Mouse (Mus musculus): ENCODE data around the gene Mul1. TPM values are rescaled to one million over a fixed set of nuclear protein-coding genes. Genes with fewer than 3 reads are reported as not detected.

The Mul1 gene
- polyA plus RNA-seq, 2 experiments: 4.3 to 7.7 TPM

DNA sequence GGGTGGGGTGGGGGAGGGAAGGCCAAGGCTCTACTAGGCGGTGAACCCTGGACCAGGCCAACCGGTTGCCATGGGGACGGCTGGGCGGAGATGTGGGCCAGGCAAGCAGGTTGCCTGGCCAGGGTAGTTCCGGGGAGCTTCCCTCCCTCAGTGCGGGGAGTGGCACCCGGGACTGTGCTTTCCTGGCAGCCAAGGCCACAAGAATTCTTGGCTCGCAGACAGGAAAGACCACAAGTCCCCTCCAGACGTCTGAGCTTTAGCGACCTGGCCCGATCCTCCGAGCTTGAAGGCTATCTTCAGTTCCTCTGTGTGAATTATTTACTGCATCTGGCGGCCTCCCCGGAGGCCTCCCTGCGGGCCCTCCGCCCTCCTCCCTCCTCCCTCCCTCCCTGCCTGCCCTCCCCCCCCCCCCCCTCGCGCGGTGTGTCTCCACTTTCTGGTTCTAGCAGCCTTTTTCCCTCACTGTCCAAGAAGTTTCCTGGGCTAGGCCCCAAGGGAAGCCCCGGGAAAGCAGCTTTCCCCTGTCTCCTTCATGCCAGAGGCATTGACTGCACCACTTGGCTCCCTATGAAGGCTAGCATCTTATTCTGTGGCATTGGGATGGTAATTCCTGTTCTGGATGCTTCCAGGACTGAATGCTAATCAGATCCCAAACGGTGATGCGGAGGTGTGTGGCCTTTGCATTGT is 30.3 kb downstream of the Mul1 start:
- TF ChIP-seq CTCF (IDR thresholded peaks at IDR 0.05; ENCODE audit: low read depth): no peak
- TF ChIP-seq EP300 (IDR thresholded peaks at IDR 0.05; ENCODE audit: low read depth): no peak
- H3K4me1 ChIP-seq (replicated peaks; ENCODE audit: control insufficient read depth in 2 of 2, insufficient read depth in 2 of 2, low read length in 1 of 2): peaks cover 0 to 20% of the 10 kb centered on the region in 2 experiments; a peak in 2 of 4 replicates
- no peaks in the 10 kb centered on the region for H3K36me3 ChIP-seq (replicated peaks; ENCODE audit: control insufficient read depth, insufficient read depth, low read depth)
- H3K9ac ChIP-seq (replicated peaks): no peak overlapping the region
- peak overlapping the region; percentile 9; the same call in 1 of the 2 replicates for H3K4me2 ChIP-seq (ENCODE audit: low read depth)
- no peaks in the 10 kb centered on the region for H3K9me3 ChIP-seq (ENCODE audit: control insufficient read depth, low read length)
- H3K27ac ChIP-seq: no peak overlapping the region
- peak; percentile 56; the same call in 1 of the 2 replicates for ATAC-seq (ENCODE audit: insufficient read depth)
- no peak for DNase-seq (ENCODE audit: low read depth in 3 of 3, low spot score in 3 of 3)
- H3K27me3 ChIP-seq (ENCODE audit: control insufficient read depth, insufficient read depth, low read length): peaks cover 16% of the 10 kb centered on the region
- 2% methylated on average over 19 of the region's 22 CpGs for WGBS (ENCODE audit: insufficient replicate concordance)
- H3K4me3 ChIP-seq (ENCODE audit: insufficient read depth in 1 of 2, low read depth in 2 of 2, low read length in 2 of 2): no peak overlapping the region

DNA sequence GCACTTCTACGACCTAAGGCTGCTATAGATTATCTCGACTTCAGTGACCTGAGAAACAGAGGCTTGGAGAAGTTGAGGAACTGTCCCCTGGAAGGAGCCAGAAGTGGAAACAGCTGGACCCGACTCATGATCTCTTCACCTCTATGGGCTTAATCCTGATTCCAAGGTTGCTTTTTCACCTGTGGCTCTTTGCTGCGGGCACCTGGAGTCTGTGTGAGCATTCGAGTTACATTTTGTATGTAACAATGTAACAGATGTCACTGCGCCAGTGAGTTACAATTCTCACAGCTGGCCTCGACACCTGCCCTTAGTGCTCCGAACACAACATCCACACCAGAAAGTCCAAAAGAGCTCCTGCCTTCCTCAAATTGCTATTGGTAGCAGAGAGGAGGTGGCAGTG is 31.0 kb downstream of the Mul1 start:
- DNase-seq (ENCODE audit: low read depth in 3 of 3, low spot score in 3 of 3): no peak

DNA sequence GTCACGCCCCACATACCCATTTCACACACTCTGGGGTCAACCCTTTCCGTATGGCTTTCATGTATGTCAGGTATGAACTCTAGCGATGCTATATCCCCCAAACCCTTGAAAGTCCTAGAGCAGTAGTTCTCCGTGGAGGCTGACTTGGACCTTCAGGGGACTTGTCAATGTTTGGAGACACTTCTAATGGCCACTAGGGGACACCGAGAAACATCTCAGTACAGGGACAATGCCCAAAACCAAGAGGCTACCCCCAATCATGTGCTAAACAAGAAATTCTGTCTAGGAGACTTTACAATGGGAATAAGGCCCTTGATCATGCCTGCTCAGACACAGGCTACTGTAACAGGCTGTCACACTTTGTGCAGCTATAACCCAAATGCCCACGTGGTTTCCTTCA is 32.2 kb downstream of the Mul1 start:
- no peak for DNase-seq (ENCODE audit: low read depth in 3 of 3, low spot score in 3 of 3)
- TF ChIP-seq CTCF (IDR thresholded peaks at IDR 0.05; ENCODE audit: low read depth): no peak
- no peak for TF ChIP-seq EP300 (IDR thresholded peaks at IDR 0.05; ENCODE audit: low read depth)
- peaks cover 16% of the 10 kb centered on the region for H3K27me3 ChIP-seq (ENCODE audit: control insufficient read depth, insufficient read depth, low read length)

More for the DNA sequence above, 31.0 kb downstream of the Mul1 start:
- Histone ChIP-seq H3K4me1 (replicated peaks; ENCODE audit: control insufficient read depth in 2 of 2, insufficient read depth in 2 of 2, low read length in 1 of 2) (peaks cover 0 to 20% of the 10 kb centered on the region in 2 experiments; a peak in 2 of 4 replicates), H3K27ac (no peak overlapping the region), H3K4me2 (ENCODE audit: low read depth) (no peak overlapping the region), H3K36me3 (replicated peaks; ENCODE audit: control insufficient read depth, insufficient read depth, low read depth) (no peaks in the 10 kb centered on the region), H3K4me3 (ENCODE audit: insufficient read depth in 1 of 2, low read depth in 2 of 2, low read length in 2 of 2) (no peak overlapping the region), H3K9me3 (ENCODE audit: control insufficient read depth, low read length) (no peaks in the 10 kb centered on the region), H3K27me3 (ENCODE audit: control insufficient read depth, insufficient read depth, low read length) (peaks cover 16% of the 10 kb centered on the region), H3K9ac (replicated peaks) (no peak overlapping the region)
- TF ChIP-seq CTCF (IDR thresholded peaks at IDR 0.05; ENCODE audit: low read depth) (no peak), EP300 (IDR thresholded peaks at IDR 0.05; ENCODE audit: low read depth) (no peak)
- no peak for ATAC-seq (ENCODE audit: insufficient read depth)
- 25% methylated on average over 8 of the region's 8 CpGs for WGBS (ENCODE audit: insufficient replicate concordance)

DNA sequence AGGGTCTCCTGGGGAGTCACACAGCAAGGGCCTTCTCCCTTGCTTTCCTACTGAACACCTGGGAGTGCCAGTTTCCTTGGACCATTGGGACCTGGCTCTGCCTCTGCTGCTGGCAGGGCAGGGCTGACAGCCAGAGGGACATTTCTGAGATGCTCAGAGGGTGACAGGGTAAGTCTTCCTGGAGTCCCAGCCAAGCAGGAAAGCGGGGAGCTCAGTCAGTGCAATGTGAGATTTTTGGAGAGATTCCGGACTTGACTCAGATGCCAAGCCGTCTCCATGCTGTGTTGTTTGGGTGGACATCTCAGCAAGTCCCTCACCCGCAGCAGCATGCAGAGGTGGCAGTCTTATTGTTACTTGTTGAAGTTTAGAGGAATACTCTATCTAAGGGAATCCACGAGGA is 33.0 kb downstream of the Mul1 start:
- WGBS (ENCODE audit: insufficient replicate concordance): 61% methylated on average over 5 of the region's 5 CpGs
- no peak overlapping the region for H3K4me2 ChIP-seq (ENCODE audit: low read depth)
- TF ChIP-seq EP300 (IDR thresholded peaks at IDR 0.05; ENCODE audit: low read depth) (no peak), CTCF (IDR thresholded peaks at IDR 0.05; ENCODE audit: low read depth) (no peak)
- H3K4me1 ChIP-seq (replicated peaks; ENCODE audit: control insufficient read depth in 2 of 2, insufficient read depth in 2 of 2, low read length in 1 of 2): peaks cover 0 to 17% of the 10 kb centered on the region in 2 experiments; a peak in 2 of 4 replicates
- H3K4me3 ChIP-seq (ENCODE audit: insufficient read depth in 1 of 2, low read depth in 2 of 2, low read length in 2 of 2): no peak overlapping the region
- no peaks in the 10 kb centered on the region for H3K9me3 ChIP-seq (ENCODE audit: control insufficient read depth, low read length)
- DNase-seq (ENCODE audit: low read depth in 3 of 3, low spot score in 3 of 3) (no peak), ATAC-seq (ENCODE audit: insufficient read depth) (no peak)
- no peak overlapping the region for H3K27ac ChIP-seq
- H3K27me3 ChIP-seq (ENCODE audit: control insufficient read depth, insufficient read depth, low read length): peaks cover 16% of the 10 kb centered on the region
- H3K9ac ChIP-seq (replicated peaks): no peak overlapping the region
- H3K36me3 ChIP-seq (replicated peaks; ENCODE audit: control insufficient read depth, insufficient read depth, low read depth): no peaks in the 10 kb centered on the region

More for the DNA sequence above, 32.2 kb downstream of the Mul1 start:
- no peak overlapping the region for H3K27ac ChIP-seq
- no peaks in the 10 kb centered on the region for H3K36me3 ChIP-seq (replicated peaks; ENCODE audit: control insufficient read depth, insufficient read depth, low read depth)
- peaks cover 0 to 17% of the 10 kb centered on the region in 2 experiments; a peak in 2 of 4 replicates for H3K4me1 ChIP-seq (replicated peaks; ENCODE audit: control insufficient read depth in 2 of 2, insufficient read depth in 2 of 2, low read length in 1 of 2)
- no peaks in the 10 kb centered on the region for H3K9me3 ChIP-seq (ENCODE audit: control insufficient read depth, low read length)
- H3K4me3 ChIP-seq (ENCODE audit: insufficient read depth in 1 of 2, low read depth in 2 of 2, low read length in 2 of 2): no peak overlapping the region
- WGBS (ENCODE audit: insufficient replicate concordance): 39% methylated on average over 6 of the region's 6 CpGs
- H3K9ac ChIP-seq (replicated peaks): no peak overlapping the region
- H3K4me2 ChIP-seq (ENCODE audit: low read depth): no peak overlapping the region
- ATAC-seq (ENCODE audit: insufficient read depth): no peak

DNA sequence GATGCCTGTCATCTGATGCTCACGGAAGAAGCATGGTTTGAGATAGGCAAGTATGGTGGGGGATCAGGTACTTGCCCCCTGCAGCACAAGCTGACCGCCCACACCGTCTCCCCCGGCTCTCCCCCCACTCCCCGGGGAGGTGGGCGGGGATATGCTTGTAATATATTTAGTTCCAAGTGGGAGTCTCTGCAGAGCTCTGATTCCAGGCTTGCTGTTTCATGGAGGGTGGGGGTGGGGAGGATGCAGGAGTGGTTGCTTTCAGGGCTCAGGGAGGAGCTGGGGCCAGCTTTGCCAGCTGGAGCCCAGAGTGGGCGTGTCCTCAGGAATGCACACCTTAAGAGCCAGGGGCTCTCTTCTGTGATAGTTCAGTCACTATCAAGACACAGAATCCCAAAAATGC is 34.6 kb downstream of the Mul1 start:
- Histone ChIP-seq H3K9me3 (ENCODE audit: control insufficient read depth, low read length) (no peaks in the 10 kb centered on the region), H3K27ac (no peak overlapping the region), H3K4me2 (ENCODE audit: low read depth) (no peak overlapping the region), H3K27me3 (ENCODE audit: control insufficient read depth, insufficient read depth, low read length) (peaks cover 10% of the 10 kb centered on the region), H3K36me3 (replicated peaks; ENCODE audit: control insufficient read depth, insufficient read depth, low read depth) (no peaks in the 10 kb centered on the region), H3K4me3 (ENCODE audit: insufficient read depth in 1 of 2, low read depth in 2 of 2, low read length in 2 of 2) (no peak overlapping the region), H3K4me1 (replicated peaks; ENCODE audit: control insufficient read depth in 2 of 2, insufficient read depth in 2 of 2, low read length in 1 of 2) (peaks cover 0 to 9% of the 10 kb centered on the region in 2 experiments; a peak in 2 of 4 replicates), H3K9ac (replicated peaks) (no peak overlapping the region)
- no peak for ATAC-seq (ENCODE audit: insufficient read depth)
- no peak for TF ChIP-seq CTCF (IDR thresholded peaks at IDR 0.05; ENCODE audit: low read depth)
- no peak for TF ChIP-seq EP300 (IDR thresholded peaks at IDR 0.05; ENCODE audit: low read depth)
- WGBS (ENCODE audit: insufficient replicate concordance): 15% methylated on average over 7 of the region's 7 CpGs
- DNase-seq (ENCODE audit: low read depth in 3 of 3, low spot score in 3 of 3): no peak

All from liver, embryonic 14.5 days (tissue).